Mouse (Mus musculus): ENCODE data around the gene Tnfrsf1a.

Gene Tnfrsf1a

GRCm38 (mm10) chr6:125323547-125323946, 25.6 kb upstream of the Tnfrsf1a start:
- no peak for DNase-seq (ENCODE audit: low spot score)

GRCm38 (mm10) chr6:125325337-125325736, 23.8 kb upstream of the Tnfrsf1a start:
- no peak for DNase-seq (ENCODE audit: low spot score)

- no peak for DNase-seq (ENCODE audit: low spot score)
These were observed 20.9 kb upstream of the Tnfrsf1a start for GRCm38 (mm10) chr6:125328243-125328642.

GRCm38 (mm10) chr6:125330626-125331326, 18.4 kb upstream of the Tnfrsf1a start:
- DNase-seq (ENCODE audit: low spot score): peak; percentile 93

GRCm38 (mm10) chr6:125333112-125333899, 15.9 kb upstream of the Tnfrsf1a start:
- no peak for DNase-seq (ENCODE audit: low spot score)

- DNase-seq (ENCODE audit: low spot score): no peak
These were observed 14.8 kb upstream of the Tnfrsf1a start for GRCm38 (mm10) chr6:125334356-125334755.

GRCm38 (mm10) chr6:125338791-125339660, 10.1 kb upstream of the Tnfrsf1a start:
- DNase-seq (ENCODE audit: low spot score): no peak

GRCm38 (mm10) chr6:125340244-125340643, 8.9 kb upstream of the Tnfrsf1a start:
- DNase-seq (ENCODE audit: low spot score): no peak

GRCm38 (mm10) chr6:125342198-125342597, 7.0 kb upstream of the Tnfrsf1a start:
- no peak for DNase-seq (ENCODE audit: low spot score)

GRCm38 (mm10) chr6:125344084-125344483, 5.1 kb upstream of the Tnfrsf1a start:
- DNase-seq (ENCODE audit: low spot score): no peak

GRCm38 (mm10) chr6:125344866-125345265, 4.3 kb upstream of the Tnfrsf1a start:
- DNase-seq (ENCODE audit: low spot score): no peak

GRCm38 (mm10) chr6:125345625-125346024, 3.5 kb upstream of the Tnfrsf1a start:
- DNase-seq (ENCODE audit: low spot score): no peak

- no peak for DNase-seq (ENCODE audit: low spot score)
These were observed 3.1 kb upstream of the Tnfrsf1a start for GRCm38 (mm10) chr6:125346029-125346428.

- peak; percentile 76 for DNase-seq (ENCODE audit: low spot score)
These were observed 541 bp downstream of the Tnfrsf1a start for GRCm38 (mm10) chr6:125349575-125350230.

- peak; percentile 68 for DNase-seq (ENCODE audit: low spot score)
These were observed 1.3 kb downstream of the Tnfrsf1a start for GRCm38 (mm10) chr6:125350231-125350994.

- no peak for DNase-seq (ENCODE audit: low spot score)
These were observed 1.8 kb downstream of the Tnfrsf1a start for GRCm38 (mm10) chr6:125350995-125351324.

GRCm38 (mm10) chr6:125351368-125352045, 2.3 kb downstream of the Tnfrsf1a start:
- peak; percentile 75 for DNase-seq (ENCODE audit: low spot score)

GRCm38 (mm10) chr6:125352046-125352384, 2.9 kb downstream of the Tnfrsf1a start:
- no peak for DNase-seq (ENCODE audit: low spot score)

- no peak for DNase-seq (ENCODE audit: low spot score)
These were observed 3.6 kb downstream of the Tnfrsf1a start for GRCm38 (mm10) chr6:125352811-125353210.

GRCm38 (mm10) chr6:125353221-125353620, 4.1 kb downstream of the Tnfrsf1a start:
- DNase-seq (ENCODE audit: low spot score): no peak

- DNase-seq (ENCODE audit: low spot score): no peak
These were observed 4.5 kb downstream of the Tnfrsf1a start for GRCm38 (mm10) chr6:125353655-125354054.
